Mouse (Mus musculus) small intestine, adult 2 months (tissue): ENCODE results near the gene Prss40.
"Not testable (repeated sequence)": the region's sequence is repeated elsewhere in the genome, so short reads cannot be mapped to it uniquely, and the experiment has no call there.

Experiments
- CTCF ChIP-seq: fragments of 200-500 bp; IDR thresholded peaks from 2 replicates; pipeline ENCODE4 v1.5.1; 2012; ENCODE audit warnings: low read depth, mild to moderate bottlenecking, control low read depth, inconsistent platforms, low read length, moderate library complexity, mixed read lengths; ENCODE audit not compliant: insufficient replicate concordance, insufficient read length; ENCODE audit errors: extremely low read depth
- POLR2A ChIP-seq: fragments of 200-500 bp; IDR thresholded peaks from 2 replicates; pipeline ENCODE4 v1.6.1; 2012; ENCODE audit warnings: low read depth, mild to moderate bottlenecking, control low read depth, inconsistent platforms, low read length, moderate library complexity

DNA sequence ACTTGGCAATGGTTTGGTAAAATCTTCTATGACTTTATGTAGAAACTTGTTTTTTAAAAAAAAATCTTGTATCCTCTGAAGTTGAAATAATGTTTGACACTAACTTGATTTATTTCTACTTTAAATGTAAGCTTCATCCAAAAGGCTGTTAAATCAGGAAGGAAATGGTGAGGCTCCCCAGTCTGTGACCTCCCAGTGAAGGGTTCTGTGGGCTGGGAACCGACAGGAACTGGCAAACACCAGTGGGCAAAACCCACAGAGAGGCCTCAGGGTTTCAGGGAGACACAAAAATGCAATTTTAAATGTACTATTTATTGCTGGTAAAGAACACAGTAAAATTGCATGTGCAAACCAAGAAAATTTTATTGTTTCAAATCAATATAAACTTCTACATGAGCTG, 42.9 kb downstream of the Prss40 start:
- not testable (repeated sequence) for TF ChIP-seq POLR2A, CTCF
